In the genomic region with DNA sequence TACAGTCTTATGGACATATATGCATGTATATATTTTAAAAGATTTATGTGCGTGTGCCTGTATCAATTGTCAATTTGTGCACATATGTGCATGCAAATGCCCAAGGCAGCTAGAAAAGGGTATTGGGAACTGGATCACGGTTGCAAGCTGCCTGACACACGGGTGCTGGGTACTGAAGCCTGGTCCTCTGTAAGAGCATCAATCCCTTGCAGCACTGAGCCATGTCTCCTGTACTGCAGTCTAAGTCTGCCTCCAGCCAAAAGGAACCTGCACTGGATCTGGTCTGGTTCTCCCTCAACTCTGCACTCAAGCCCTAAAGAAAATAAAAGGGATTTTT, we compare ENCODE assay signal across 9 mouse cellular contexts. TPM values are rescaled to one million over a fixed set of nuclear protein-coding genes. Genes with fewer than 3 reads are reported as not detected.
A peak's percentile ranks its signal among the peaks of the same experiment; 100 is the strongest.
DNase-seq lines count a peak whose midpoint lies in the region; ATAC-seq and TF ChIP-seq lines count a peak whose summit lies in the region.
"Had no signal": no experiment of that assay in that cellular context is flagged by ENCODE, and none has a peak within 500 bp of the region (broad histone marks: within the 10 kb centered on the region; RNA-seq: fewer than 3 reads in every experiment).

No protein-coding gene starts in this region.

- H3K27me3 ChIP-seq in heart, embryonic 15.5 days = no peaks in the 10 kb centered on the region
- no peaks in the 10 kb centered on the region for H3K27me3 ChIP-seq in E14TG2a.4 (ENCODE audit: insufficient read depth, low read length)
- H3K27me3 ChIP-seq in forebrain, embryonic 15.5 days = no peaks in the 10 kb centered on the region
- no peaks in the 10 kb centered on the region for H3K27me3 ChIP-seq in liver, embryonic 15.5 days

- peaks cover 9% of the 10 kb centered on the region; the same call in 1 of the 2 replicates for H3K4me1 ChIP-seq in heart, embryonic 15.5 days (replicated peaks)
- peaks cover 56% of the 10 kb centered on the region for H3K4me1 ChIP-seq in E14TG2a.4 (replicated peaks; ENCODE audit: low read depth, low read length)
- peaks cover 11% of the 10 kb centered on the region for H3K4me1 ChIP-seq in forebrain, embryonic 15.5 days
- peaks cover 14% of the 10 kb centered on the region for H3K4me1 ChIP-seq in liver, embryonic 15.5 days (replicated peaks)

- H3K36me3 ChIP-seq in heart, embryonic 15.5 days = peaks cover 55% of the 10 kb centered on the region
- peaks cover 78% of the 10 kb centered on the region for H3K36me3 ChIP-seq in E14TG2a.4 (ENCODE audit: insufficient read depth, low read length)
- H3K36me3 ChIP-seq in forebrain, embryonic 15.5 days = peaks cover 52% of the 10 kb centered on the region
- peaks cover 61% of the 10 kb centered on the region for H3K36me3 ChIP-seq in liver, embryonic 15.5 days (replicated peaks)

- peak overlapping the region; percentile 83; the same call in 1 of the 2 replicates for H3K4me2 ChIP-seq in heart, embryonic 15.5 days
- peak overlapping the region; percentile 67 for H3K4me2 ChIP-seq in forebrain, embryonic 15.5 days (replicated peaks)
- H3K4me2 ChIP-seq in liver, embryonic 15.5 days = peak overlapping the region; percentile 85

- WGBS in heart, embryonic 15.5 days = 65% methylated on average over 3 of the region's 3 CpGs
- 73% methylated on average over 3 of the region's 3 CpGs for WGBS in forebrain, embryonic 15.5 days
- WGBS in liver, embryonic 15.5 days (ENCODE audit: insufficient replicate concordance) = 51% methylated on average over 3 of the region's 3 CpGs

- no peak overlapping the region for H3K9ac ChIP-seq in heart, embryonic 15.5 days
- peak overlapping the region; percentile 68; the same call in 1 of the 2 replicates for H3K9ac ChIP-seq in forebrain, embryonic 15.5 days (replicated peaks)
- no peak overlapping the region for H3K9ac ChIP-seq in liver, embryonic 15.5 days

- intact Hi-C loops in heart, postnatal 36 days (cut with DNase I) = loop anchor here (2.0 to 5.0 kb wide), 2 partner anchors 18 to 315 kb away; a partner anchor contains a TSS

- no peak for TF ChIP-seq CTCF in E14TG2a.4 (conservative IDR thresholded peaks at IDR 0.05; ENCODE audit: low read length)

- no peak for ATAC-seq in heart, embryonic 15.5 days (replicated peaks; ENCODE audit: insufficient number of reproducible peaks, insufficient read depth, low FRiP score, low read depth)
- ATAC-seq in forebrain, embryonic 15.5 days (replicated peaks) = no peak
- no peak for ATAC-seq in liver, embryonic 15.5 days (ENCODE audit: insufficient read depth)

- H3K4me3 ChIP-seq in heart, embryonic 15.5 days = peak overlapping the region; percentile 95; the same call in 1 of the 2 replicates
- peak overlapping the region; percentile 99 for H3K4me3 ChIP-seq in E14TG2a.4 (replicated peaks; ENCODE audit: low read length)
- H3K4me3 ChIP-seq in forebrain, embryonic 15.5 days = 0 out of 2 replicates have a peak overlapping the region, but pooled peaks have one; percentile 60
- H3K4me3 ChIP-seq in liver, embryonic 15.5 days (replicated peaks) = peak overlapping the region; percentile 70

- no peak overlapping the region for H3K27ac ChIP-seq in heart, embryonic 15.5 days
- no peak overlapping the region for H3K27ac ChIP-seq in forebrain, embryonic 15.5 days (replicated peaks)
- H3K27ac ChIP-seq in liver, embryonic 15.5 days (replicated peaks) = no peak overlapping the region

- DNase-seq in heart, postnatal 36 days = no peak
- no peak for DNase-seq in Muller cell, postnatal 12 days (ENCODE audit: inconsistent ontology term)
- no peak for DNase-seq in frontal cortex, adult 2 months (ENCODE audit: extremely low spot score in 1 of 2, low spot score in 1 of 2)
- DNase-seq in kidney, adult 18-20 months = no peak

- no peaks in the 10 kb centered on the region for H3K9me3 ChIP-seq in heart, embryonic 15.5 days (replicated peaks)
- H3K9me3 ChIP-seq in E14TG2a.4 (ENCODE audit: low read length) = no peaks in the 10 kb centered on the region
- H3K9me3 ChIP-seq in forebrain, embryonic 15.5 days = no peaks in the 10 kb centered on the region
- H3K9me3 ChIP-seq in liver, embryonic 15.5 days (replicated peaks) = no peaks in the 10 kb centered on the region

RNA-seq across cellular contexts. Expression of a gene that starts 0.6 kb away (rescaled TPM):
- polyA plus RNA-seq in heart, embryonic 15.5 days (2015; fragmentation: Nextera tagmentation; extraction: Ambion mirVana) = 4.8 and 6.1 TPM in 2 replicates
- 1 to 10 TPM; 1.5 to 1.7 TPM for total RNA-seq in heart, postnatal 36 days (2021)
- polyA plus RNA-seq in forebrain, embryonic 15.5 days (2015; fragmentation: Nextera tagmentation; extraction: Ambion mirVana) = 9.3 and 9.8 TPM in 2 replicates
- polyA plus RNA-seq in liver, embryonic 15.5 days (2015; fragmentation: Nextera tagmentation; extraction: Ambion mirVana) = 2.8 and 3.7 TPM in 2 replicates
- polyA plus RNA-seq in frontal cortex, adult 2 months (2012; rRNA removed) = 7.8 and 8.0 TPM in 2 replicates

RNA-seq across cellular contexts. Expression of a gene that starts 18.5 kb away (rescaled TPM):
- polyA plus RNA-seq in heart, embryonic 15.5 days (2015; fragmentation: Nextera tagmentation; extraction: Ambion mirVana) = 114 and 131 TPM in 2 replicates
- 100 to 1,000 TPM in 1 of 2 experiments, 10 to 100 TPM in 1; 99.8 to 106 TPM for total RNA-seq in heart, postnatal 36 days (2021)
- 178 and 179 TPM in 2 replicates for polyA plus RNA-seq in forebrain, embryonic 15.5 days (2015; fragmentation: Nextera tagmentation; extraction: Ambion mirVana)
- polyA plus RNA-seq in liver, embryonic 15.5 days (2015; fragmentation: Nextera tagmentation; extraction: Ambion mirVana) = 75.9 and 78.4 TPM in 2 replicates
- polyA plus RNA-seq in frontal cortex, adult 2 months (2012; rRNA removed) = 64.0 and 65.7 TPM in 2 replicates

RNA-seq across cellular contexts. Expression of a gene that starts 18.5 kb away (rescaled TPM):
- 15.6 and 18.0 TPM in 2 replicates for polyA plus RNA-seq in heart, embryonic 15.5 days (2015; fragmentation: Nextera tagmentation; extraction: Ambion mirVana)
- 10 to 100 TPM; 11.1 to 12.0 TPM for total RNA-seq in heart, postnatal 36 days (2021)
- 53.6 and 56.2 TPM in 2 replicates for polyA plus RNA-seq in forebrain, embryonic 15.5 days (2015; fragmentation: Nextera tagmentation; extraction: Ambion mirVana)
- polyA plus RNA-seq in liver, embryonic 15.5 days (2015; fragmentation: Nextera tagmentation; extraction: Ambion mirVana) = 5.9 and 6.0 TPM in 2 replicates
- 34.1 and 36.1 TPM in 2 replicates for polyA plus RNA-seq in frontal cortex, adult 2 months (2012; rRNA removed)

RNA-seq across cellular contexts. Expression of a gene that starts 22.2 kb away (rescaled TPM):
- 0.33 and 0.66 TPM in 2 replicates for polyA plus RNA-seq in heart, embryonic 15.5 days (2015; fragmentation: Nextera tagmentation; extraction: Ambion mirVana)
- not detected for total RNA-seq in heart, postnatal 36 days (2021)
- polyA plus RNA-seq in forebrain, embryonic 15.5 days (2015; fragmentation: Nextera tagmentation; extraction: Ambion mirVana) = 0.20 and 0.80 TPM in 2 replicates
- 0.14 and 0.31 TPM in 2 replicates for polyA plus RNA-seq in liver, embryonic 15.5 days (2015; fragmentation: Nextera tagmentation; extraction: Ambion mirVana)
- polyA plus RNA-seq in frontal cortex, adult 2 months (2012; rRNA removed) = 0.17 and 0.36 TPM in 2 replicates
- polyA plus RNA-seq: cerebellum, adult 2 months had no signal

RNA-seq across cellular contexts. Expression of a gene that starts 52.2 kb away (rescaled TPM):
- 207 and 220 TPM in 2 replicates for polyA plus RNA-seq in heart, embryonic 15.5 days (2015; fragmentation: Nextera tagmentation; extraction: Ambion mirVana)
- 100 to 1,000 TPM; 128 to 138 TPM for total RNA-seq in heart, postnatal 36 days (2021)
- polyA plus RNA-seq in forebrain, embryonic 15.5 days (2015; fragmentation: Nextera tagmentation; extraction: Ambion mirVana) = 483 and 504 TPM in 2 replicates
- polyA plus RNA-seq in liver, embryonic 15.5 days (2015; fragmentation: Nextera tagmentation; extraction: Ambion mirVana) = 182 and 198 TPM in 2 replicates
- 251 and 275 TPM in 2 replicates for polyA plus RNA-seq in frontal cortex, adult 2 months (2012; rRNA removed)
